Mouse (Mus musculus) olfactory bulb, adult 2 months (tissue): ENCODE measurements around the gene Arl15.

ENCODE experiments used
- CTCF ChIP-seq: fragments of 200-500 bp; IDR thresholded peaks from 2 replicates; pipeline ENCODE4 v1.5.1; 2012; ENCODE audit warnings: low read depth, mild to moderate bottlenecking, low read length, moderate library complexity; ENCODE audit not compliant: insufficient read depth
- POLR2A ChIP-seq: fragments of 200-500 bp; IDR thresholded peaks from 2 replicates; pipeline ENCODE4 v1.6.1; 2012; ENCODE audit warnings: mild to moderate bottlenecking, low read depth, low read length, moderate library complexity; ENCODE audit not compliant: insufficient read depth

GRCm38 (mm10) chr13:113802571-113802970, 8.3 kb downstream of the Arl15 start:
- TF ChIP-seq CTCF (no peak), POLR2A (no peak)
